Comparison of ENCODE assay signal across 21 mouse cellular contexts in the genomic region with DNA sequence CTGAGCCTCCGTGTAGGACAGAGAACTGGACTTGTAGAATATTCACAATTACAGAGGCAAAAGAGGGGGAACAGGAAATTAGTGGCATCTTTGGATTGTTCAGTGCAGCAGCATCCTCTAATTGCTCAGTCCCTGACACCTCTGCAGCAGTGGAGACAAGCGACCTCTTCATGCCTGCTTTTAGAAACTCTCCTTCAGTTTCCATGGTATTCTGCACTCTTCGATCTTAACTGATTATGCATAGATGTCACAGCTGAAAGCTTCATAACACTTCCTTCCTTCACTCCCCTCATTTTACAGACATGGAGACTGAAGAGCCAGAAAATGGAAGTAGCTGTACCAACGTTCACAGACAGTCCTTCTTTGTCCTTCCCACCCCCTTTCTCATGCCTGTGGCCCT. TPM values are rescaled to one million over a fixed set of nuclear protein-coding genes. Genes with fewer than 3 reads are reported as not detected.
"Had no signal": no experiment of that assay in that cellular context is flagged by ENCODE, and none has a peak within 500 bp of the region (broad histone marks: within the 10 kb centered on the region; RNA-seq: fewer than 3 reads in every experiment).

No protein-coding gene starts in this region.

- H3K9me3 ChIP-seq: liver, embryonic 13.5 days; midbrain, embryonic 12.5 days; midbrain, embryonic 15.5 days had no signal

- H3K4me3 ChIP-seq: liver, embryonic 13.5 days; midbrain, embryonic 12.5 days; midbrain, embryonic 15.5 days; myocyte had no signal

- DNase-seq: kidney, adult 18-20 months; kidney, adult 9 months; kidney, postnatal 14 days; kidney, postnatal 4 days; liver, embryonic 13.5 days; lung, adult 2 months; lung, postnatal 14 days; lung, postnatal 4 days; right cerebral cortex, postnatal 4 days; thymus, adult 2 months; thymus, postnatal 14 days; thymus, postnatal 4 days had no signal

- H3K9ac ChIP-seq: liver, embryonic 13.5 days; midbrain, embryonic 12.5 days; midbrain, embryonic 15.5 days had no signal

- H3K27me3 ChIP-seq: liver, embryonic 13.5 days; midbrain, embryonic 15.5 days had no signal

- H3K4me2 ChIP-seq: liver, embryonic 13.5 days; midbrain, embryonic 12.5 days; midbrain, embryonic 15.5 days had no signal

- ATAC-seq: midbrain, embryonic 15.5 days had no signal

- H3K36me3 ChIP-seq: liver, embryonic 13.5 days; midbrain, embryonic 12.5 days; midbrain, embryonic 15.5 days had no signal

- H3K4me1 ChIP-seq: midbrain, embryonic 12.5 days; midbrain, embryonic 15.5 days had no signal

- H3K27ac ChIP-seq: liver, embryonic 13.5 days; midbrain, embryonic 12.5 days; midbrain, embryonic 15.5 days; stomach, postnatal 0 days had no signal

RNA-seq across cellular contexts. Expression of a gene that starts 29.7 kb away (rescaled TPM):
- total RNA-seq: megakaryocyte progenitor cell, adult 5-6 weeks; megakaryocyte-erythroid progenitor cell, adult 5-6 weeks; monocyte, adult 5-6 weeks had no signal
- polyA plus RNA-seq: limb, embryonic 11.5 days; midbrain, embryonic 12.5 days; myocyte; neural tube, embryonic 11.5 days had no signal

RNA-seq across cellular contexts. Expression of a gene that starts 47.5 kb away (rescaled TPM):
- total RNA-seq: megakaryocyte progenitor cell, adult 5-6 weeks; monocyte, adult 5-6 weeks had no signal
- polyA plus RNA-seq: myocyte had no signal
